Mouse (Mus musculus) right cerebral cortex, adult 18-20 months (tissue): Measurements from ENCODE around the gene Copz2.

Experiments used
- DNase-seq: peaks from one replicate; pipeline ENCODE4 v3.0.0; 2022; ENCODE audit warnings: mixed read lengths

The Copz2 gene

GRCm38 (mm10) chr11:96910003-96910402, 60.3 kb downstream of the Copz2 start:
- DNase-seq = peak; percentile 82
